Mouse (Mus musculus) cerebellum, adult 2 months (tissue): ENCODE results near the gene Mroh2a.

Source experiments
- CTCF ChIP-seq: fragments of 200-500 bp; IDR thresholded peaks from 2 replicates; pipeline ENCODE4 v1.5.1; 2011; ENCODE audit warnings: low read depth, mild to moderate bottlenecking, control low read depth, low read length, moderate library complexity, borderline replicate concordance; ENCODE audit not compliant: insufficient read depth
- POLR2A ChIP-seq: fragments of 200-500 bp; IDR thresholded peaks from 2 replicates; pipeline ENCODE4 v1.6.1; 2011; ENCODE audit warnings: low read length, control low read depth, borderline replicate concordance; ENCODE audit not compliant: insufficient read depth

- TF ChIP-seq POLR2A (no peak), CTCF (no peak)
These were observed 62.4 kb downstream of the Mroh2a start for GRCm38 (mm10) chr1:88289152-88289551.
